Mouse (Mus musculus) liver, embryonic 12.5 days (tissue): ENCODE data around the gene Rabgap1l. TPM values are rescaled to one million over a fixed set of nuclear protein-coding genes. Genes with fewer than 3 reads are reported as not detected.

Source experiments
- ATAC-seq: fragments of 200-750 bp; cut with Nextera tagmentation; 2 replicates; pipeline ENCODE4 v1.8.0; 2017; ENCODE audit warnings: moderate number of reproducible peaks, mild to moderate bottlenecking, moderate library complexity
- H3K27ac ChIP-seq: fragments of 300-500 bp; sonication (generic); 2 replicates; pipeline ENCODE4 v1.5.1; 2016; ENCODE audit warnings: mild to moderate bottlenecking
- H3K27me3 ChIP-seq: fragments of 300-500 bp; sonication (generic); replicated peaks from 2 replicates; pipeline ENCODE4 v1.6.1; 2016; ENCODE audit warnings: mild to moderate bottlenecking, moderate library complexity
- H3K36me3 ChIP-seq: fragments of 300-500 bp; sonication (generic); 2 replicates; pipeline ENCODE4 v1.6.1; 2016; ENCODE audit warnings: mild to moderate bottlenecking, moderate library complexity
- H3K4me1 ChIP-seq: fragments of 300-500 bp; sonication (generic); 2 replicates; pipeline ENCODE4 v1.6.1; 2016
- H3K4me2 ChIP-seq: fragments of 300-500 bp; sonication (generic); 2 replicates; pipeline ENCODE4 v1.6.1; 2016; ENCODE audit warnings: mild to moderate bottlenecking, moderate library complexity
- H3K4me3 ChIP-seq: fragments of 300-500 bp; sonication (generic); 2 replicates; pipeline ENCODE4 v1.5.1; 2016; ENCODE audit warnings: mild to moderate bottlenecking, moderate library complexity
- H3K9ac ChIP-seq: fragments of 300-500 bp; sonication (generic); 2 replicates; pipeline ENCODE4 v1.6.1; 2016; ENCODE audit warnings: mild to moderate bottlenecking, moderate library complexity
- H3K9me3 ChIP-seq: fragments of 300-500 bp; sonication (generic); replicated peaks from 2 replicates; pipeline ENCODE4 v1.6.1; 2016; ENCODE audit warnings: mild to moderate bottlenecking, moderate library complexity
- WGBS: fragments of 180-500 bp; shearing (Covaris S2); methylation state at CpG from one replicate; pipeline ENCODE4 v1.1.7; 2016; ENCODE audit not compliant: insufficient replicate concordance; 5-methylcytosine and 5-hydroxymethylcytosine counted together
- polyA plus RNA-seq: library from polyadenylated mRNA; unstranded; fragments of >200 nt; fragmentation: Nextera tagmentation; extraction: Ambion mirVana; gene quantifications from 2 replicates; pipeline ENCODE4 v1.2.1, GENCODE M21; 2016

The Rabgap1l gene
- polyA plus RNA-seq, 1 experiment from 2014 or later, result 55.8 TPM

GRCm38 (mm10) chr1:160561381-160561780 lies 231.6 kb downstream of the Rabgap1l start:
- no peaks in the 10 kb centered on the region for H3K36me3 ChIP-seq
- H3K4me2 ChIP-seq, result no peak overlapping the region
- H3K9ac ChIP-seq, result no peak overlapping the region
- H3K27ac ChIP-seq, result no peak overlapping the region
- H3K4me1 ChIP-seq, result no peaks in the 10 kb centered on the region
- H3K27me3 ChIP-seq, result no peaks in the 10 kb centered on the region
- H3K9me3 ChIP-seq, result no peaks in the 10 kb centered on the region
- no peak overlapping the region for H3K4me3 ChIP-seq
- ATAC-seq, result no peak
- WGBS, result 67% methylated on average over 1 of the region's 1 CpGs

GRCm38 (mm10) chr1:160550636-160551035 lies 242.4 kb downstream of the Rabgap1l start:
- 55% methylated on average over 1 of the region's 1 CpGs for WGBS
- H3K4me2 ChIP-seq, result no peak overlapping the region
- no peak overlapping the region for H3K9ac ChIP-seq
- no peaks in the 10 kb centered on the region for H3K27me3 ChIP-seq
- H3K9me3 ChIP-seq, result no peaks in the 10 kb centered on the region
- H3K4me1 ChIP-seq, result peaks cover 8% of the 10 kb centered on the region
- no peak overlapping the region for H3K4me3 ChIP-seq
- H3K36me3 ChIP-seq, result no peaks in the 10 kb centered on the region
- H3K27ac ChIP-seq, result no peak overlapping the region
- ATAC-seq, result no peak

GRCm38 (mm10) chr1:160547934-160548876 lies 244.8 kb downstream of the Rabgap1l start:
- Histone ChIP-seq H3K4me3 (no peak overlapping the region), H3K4me1 (peaks cover 8% of the 10 kb centered on the region), H3K27ac (peak overlapping the region; percentile 58; the same call in 1 of the 2 replicates), H3K4me2 (no peak overlapping the region), H3K36me3 (no peaks in the 10 kb centered on the region), H3K9me3 (no peaks in the 10 kb centered on the region), H3K9ac (no peak overlapping the region), H3K27me3 (no peaks in the 10 kb centered on the region)
- peak; percentile 70 for ATAC-seq
- 50% methylated on average over 4 of the region's 4 CpGs for WGBS

- H3K4me1 ChIP-seq, result no peaks in the 10 kb centered on the region
- H3K9ac ChIP-seq, result no peak overlapping the region
- H3K36me3 ChIP-seq, result no peaks in the 10 kb centered on the region
- 84% methylated on average over 8 of the region's 8 CpGs for WGBS
- H3K9me3 ChIP-seq, result no peaks in the 10 kb centered on the region
- no peak for ATAC-seq
- no peaks in the 10 kb centered on the region for H3K27me3 ChIP-seq
- H3K4me3 ChIP-seq, result no peak overlapping the region
- H3K27ac ChIP-seq, result no peak overlapping the region
- no peak overlapping the region for H3K4me2 ChIP-seq
Observed at GRCm38 (mm10) chr1:160535649-160536048, 257.4 kb downstream of the Rabgap1l start.

- Histone ChIP-seq H3K27me3 (no peaks in the 10 kb centered on the region), H3K27ac (no peak overlapping the region), H3K36me3 (no peaks in the 10 kb centered on the region), H3K4me2 (no peak overlapping the region), H3K9ac (no peak overlapping the region), H3K4me1 (no peaks in the 10 kb centered on the region), H3K4me3 (no peak overlapping the region), H3K9me3 (no peaks in the 10 kb centered on the region)
- ATAC-seq, result no peak
- 74% methylated on average over 2 of the region's 2 CpGs for WGBS
Observed at GRCm38 (mm10) chr1:160534571-160535335, 258.3 kb downstream of the Rabgap1l start.

GRCm38 (mm10) chr1:160533209-160533820 lies 259.7 kb downstream of the Rabgap1l start:
- Histone ChIP-seq H3K4me3 (no peak overlapping the region), H3K27ac (no peak overlapping the region), H3K9ac (no peak overlapping the region), H3K36me3 (no peaks in the 10 kb centered on the region), H3K9me3 (no peaks in the 10 kb centered on the region), H3K4me1 (no peaks in the 10 kb centered on the region), H3K27me3 (no peaks in the 10 kb centered on the region), H3K4me2 (no peak overlapping the region)
- no peak for ATAC-seq
- 53% methylated on average over 6 of the region's 6 CpGs for WGBS

- H3K36me3 ChIP-seq, result no peaks in the 10 kb centered on the region
- H3K27me3 ChIP-seq, result no peaks in the 10 kb centered on the region
- no peaks in the 10 kb centered on the region for H3K9me3 ChIP-seq
- H3K9ac ChIP-seq, result no peak overlapping the region
- ATAC-seq, result no peak
- no peak overlapping the region for H3K4me2 ChIP-seq
- WGBS, result 72% methylated on average over 5 of the region's 5 CpGs
- no peak overlapping the region for H3K4me3 ChIP-seq
- no peaks in the 10 kb centered on the region for H3K4me1 ChIP-seq
- no peak overlapping the region for H3K27ac ChIP-seq
Observed at GRCm38 (mm10) chr1:160531402-160531801, 261.6 kb downstream of the Rabgap1l start.

GRCm38 (mm10) chr1:160521918-160522317 lies 271.1 kb downstream of the Rabgap1l start:
- no peaks in the 10 kb centered on the region for H3K36me3 ChIP-seq
- no peak overlapping the region for H3K27ac ChIP-seq
- H3K4me1 ChIP-seq, result no peaks in the 10 kb centered on the region
- WGBS, result 63% methylated on average over 3 of the region's 3 CpGs
- H3K9me3 ChIP-seq, result no peaks in the 10 kb centered on the region
- no peak for ATAC-seq
- no peaks in the 10 kb centered on the region for H3K27me3 ChIP-seq
- no peak overlapping the region for H3K4me3 ChIP-seq
- no peak overlapping the region for H3K9ac ChIP-seq
- H3K4me2 ChIP-seq, result no peak overlapping the region

GRCm38 (mm10) chr1:160520665-160521064 lies 272.3 kb downstream of the Rabgap1l start:
- no peaks in the 10 kb centered on the region for H3K9me3 ChIP-seq
- H3K4me3 ChIP-seq, result no peak overlapping the region
- H3K4me2 ChIP-seq, result no peak overlapping the region
- WGBS, result 67% methylated on average over 3 of the region's 3 CpGs
- H3K27me3 ChIP-seq, result no peaks in the 10 kb centered on the region
- H3K9ac ChIP-seq, result no peak overlapping the region
- H3K27ac ChIP-seq, result no peak overlapping the region
- no peak for ATAC-seq
- H3K36me3 ChIP-seq, result no peaks in the 10 kb centered on the region
- no peaks in the 10 kb centered on the region for H3K4me1 ChIP-seq

GRCm38 (mm10) chr1:160519896-160520465 lies 273.0 kb downstream of the Rabgap1l start:
- Histone ChIP-seq H3K4me3 (no peak overlapping the region), H3K36me3 (no peaks in the 10 kb centered on the region), H3K9me3 (no peaks in the 10 kb centered on the region), H3K27ac (no peak overlapping the region), H3K27me3 (no peaks in the 10 kb centered on the region), H3K9ac (no peak overlapping the region), H3K4me2 (no peak overlapping the region), H3K4me1 (no peaks in the 10 kb centered on the region)
- ATAC-seq, result no peak
- 73% methylated on average over 1 of the region's 1 CpGs for WGBS

GRCm38 (mm10) chr1:160518552-160518951 lies 274.5 kb downstream of the Rabgap1l start:
- 71% methylated on average over 4 of the region's 4 CpGs for WGBS

More at GRCm38 (mm10) chr1:160518552-160518951, 274.5 kb downstream of the Rabgap1l start:
- no peak overlapping the region for H3K4me2 ChIP-seq
- H3K9ac ChIP-seq, result no peak overlapping the region
- H3K4me3 ChIP-seq, result no peak overlapping the region
- H3K9me3 ChIP-seq, result no peaks in the 10 kb centered on the region
- H3K4me1 ChIP-seq, result no peaks in the 10 kb centered on the region
- no peak overlapping the region for H3K27ac ChIP-seq
- H3K27me3 ChIP-seq, result no peaks in the 10 kb centered on the region
- no peaks in the 10 kb centered on the region for H3K36me3 ChIP-seq
- ATAC-seq, result no peak
